Mouse (Mus musculus): ENCODE measurements at regions not wholly inside any gene's neighbourhood (a gene's known extent, or its start where the extent isn't known, plus 50 kb on each side); places are given as distances from the start of the nearest gene placed in this dataset.

- no peaks in the 10 kb centered on the region for H3K9me3 ChIP-seq
- H3K9ac ChIP-seq = no peak overlapping the region
- H3K27ac ChIP-seq (replicated peaks) = no peak overlapping the region
- H3K4me1 ChIP-seq (replicated peaks) = no peaks in the 10 kb centered on the region
- H3K27me3 ChIP-seq = no peaks in the 10 kb centered on the region
- H3K4me2 ChIP-seq = no peak overlapping the region
- ATAC-seq (ENCODE audit: low FRiP score, low read depth) = no peak
- H3K4me3 ChIP-seq = no peak overlapping the region
- no peaks in the 10 kb centered on the region for H3K36me3 ChIP-seq
- 32% methylated on average over 1 of the region's 1 CpGs for WGBS
Observed at GRCm38 (mm10) chr16:47354279-47354678, 856.0 kb upstream of the Nectin3 start.

GRCm38 (mm10) chr16:47394398-47394797 lies 889.1 kb upstream of the Dppa4 start:
- Histone ChIP-seq H3K4me2 (no peak overlapping the region), H3K4me3 (no peak overlapping the region), H3K9ac (no peak overlapping the region), H3K27ac (replicated peaks) (no peak overlapping the region), H3K27me3 (no peaks in the 10 kb centered on the region), H3K9me3 (no peaks in the 10 kb centered on the region), H3K4me1 (replicated peaks) (no peaks in the 10 kb centered on the region), H3K36me3 (no peaks in the 10 kb centered on the region)
- no peak for ATAC-seq (ENCODE audit: low FRiP score, low read depth)
- 82% methylated on average over 1 of the region's 1 CpGs for WGBS

DNA sequence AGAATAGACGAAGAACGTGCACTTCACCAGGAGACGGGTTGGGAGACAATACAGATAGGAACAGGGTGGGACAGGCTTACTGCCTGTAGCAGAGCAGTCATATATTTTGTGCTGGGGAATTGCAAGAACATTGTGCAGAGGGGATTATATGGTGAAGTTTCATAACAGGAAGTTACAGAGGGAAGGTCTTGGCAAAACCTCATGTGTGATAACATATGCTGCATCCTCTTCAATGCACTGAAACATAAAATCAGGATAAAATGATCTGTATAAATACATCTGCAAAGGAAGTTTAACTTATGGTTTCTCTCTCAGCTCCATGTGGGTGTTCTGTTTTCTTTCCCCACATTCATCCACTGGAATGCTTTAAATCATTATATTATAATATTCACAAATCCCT lies 876.5 kb upstream of the Dppa4 start:
- H3K4me1 ChIP-seq (replicated peaks) = no peaks in the 10 kb centered on the region
- H3K9ac ChIP-seq = no peak overlapping the region
- ATAC-seq (ENCODE audit: low FRiP score, low read depth) = no peak
- no peaks in the 10 kb centered on the region for H3K27me3 ChIP-seq
- 88% methylated on average over 3 of the region's 3 CpGs for WGBS
- no peaks in the 10 kb centered on the region for H3K36me3 ChIP-seq
- no peaks in the 10 kb centered on the region for H3K9me3 ChIP-seq
- no peak overlapping the region for H3K4me3 ChIP-seq
- no peak overlapping the region for H3K27ac ChIP-seq (replicated peaks)
- no peak overlapping the region for H3K4me2 ChIP-seq

DNA sequence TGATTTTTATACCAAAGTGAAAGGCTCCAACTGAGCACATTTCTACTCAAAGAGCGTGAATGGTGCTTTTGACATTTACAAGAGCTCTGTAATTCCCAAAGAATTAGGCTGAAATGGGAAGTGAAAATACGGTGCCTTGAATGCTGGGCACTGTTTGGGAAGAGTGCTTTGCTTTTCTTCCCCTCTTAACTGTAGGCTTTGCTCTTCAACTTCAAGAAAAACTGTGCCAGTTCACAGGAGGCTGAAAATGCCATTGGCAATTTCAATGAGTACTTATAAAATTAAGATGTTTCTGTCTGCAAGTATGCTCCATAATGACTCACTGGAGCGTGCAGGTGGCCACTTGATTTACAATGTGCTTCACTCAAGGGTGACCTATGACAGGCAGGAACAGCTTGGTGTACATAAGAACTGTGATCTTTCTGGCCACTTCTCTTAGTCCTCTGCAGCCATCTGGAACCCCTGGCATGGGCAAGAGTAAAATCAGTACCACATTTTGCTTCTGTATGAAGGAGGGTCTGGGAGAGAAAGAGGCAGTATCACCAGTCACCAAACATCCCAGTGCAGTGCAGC lies 864.8 kb upstream of the Dppa4 start:
- H3K36me3 ChIP-seq = no peaks in the 10 kb centered on the region
- no peak overlapping the region for H3K27ac ChIP-seq (replicated peaks)
- no peaks in the 10 kb centered on the region for H3K4me1 ChIP-seq (replicated peaks)
- H3K9me3 ChIP-seq = no peaks in the 10 kb centered on the region
- no peaks in the 10 kb centered on the region for H3K27me3 ChIP-seq
- no peak overlapping the region for H3K9ac ChIP-seq
- no peak overlapping the region for H3K4me3 ChIP-seq
- ATAC-seq (ENCODE audit: low FRiP score, low read depth) = no peak
- no peak overlapping the region for H3K4me2 ChIP-seq
- 67% methylated on average over 3 of the region's 3 CpGs for WGBS

DNA sequence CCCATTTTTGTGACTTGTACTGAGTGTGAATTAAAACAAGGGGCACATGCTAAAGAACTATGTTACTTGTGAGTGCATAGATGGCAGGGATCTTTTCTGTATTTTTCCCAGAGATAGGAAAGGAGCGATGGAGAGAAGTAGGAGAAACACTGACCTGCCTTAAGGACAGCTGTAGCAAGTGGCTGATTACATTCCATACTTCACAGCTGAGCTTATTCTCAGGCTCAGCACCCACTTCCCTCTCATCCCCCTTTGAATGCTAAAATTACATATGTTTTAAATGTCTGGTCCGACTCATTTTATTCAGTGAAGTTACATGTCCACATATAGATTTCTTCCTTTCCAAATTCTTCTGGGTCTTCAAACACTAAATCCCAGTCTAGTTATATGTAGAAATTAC lies 838.5 kb upstream of the Dppa4 start:
- H3K4me2 ChIP-seq = no peak overlapping the region

GRCm38 (mm10) chr16:47475441-47476081 lies 808.0 kb upstream of the Dppa4 start:
- H3K4me1 ChIP-seq (replicated peaks) = 0 out of 2 replicates have a peak, but pooled peaks cover 3% of the 10 kb centered on the region
- H3K4me3 ChIP-seq = no peak overlapping the region
- ATAC-seq (ENCODE audit: low FRiP score, low read depth) = no peak
- H3K27me3 ChIP-seq = 0 out of 2 replicates have a peak, but pooled peaks cover 5% of the 10 kb centered on the region
- H3K9me3 ChIP-seq = no peaks in the 10 kb centered on the region
- no peak overlapping the region for H3K9ac ChIP-seq
- H3K4me2 ChIP-seq = peak overlapping the region; percentile 45
- H3K36me3 ChIP-seq = no peaks in the 10 kb centered on the region
- H3K27ac ChIP-seq (replicated peaks) = no peak overlapping the region
- 12% methylated on average over 9 of the region's 9 CpGs for WGBS

More for the DNA sequence above, 838.5 kb upstream of the Dppa4 start:
- Histone ChIP-seq H3K27ac (replicated peaks) (no peak overlapping the region), H3K4me3 (no peak overlapping the region), H3K36me3 (no peaks in the 10 kb centered on the region), H3K9me3 (no peaks in the 10 kb centered on the region), H3K9ac (no peak overlapping the region), H3K27me3 (no peaks in the 10 kb centered on the region), H3K4me1 (replicated peaks) (no peaks in the 10 kb centered on the region)
- ATAC-seq (ENCODE audit: low FRiP score, low read depth) = no peak
- WGBS = 91% methylated on average over 2 of the region's 2 CpGs

- Histone ChIP-seq H3K4me2 (no peak overlapping the region), H3K9ac (no peak overlapping the region), H3K4me3 (no peak overlapping the region), H3K36me3 (no peaks in the 10 kb centered on the region), H3K27me3 (0 out of 2 replicates have a peak, but pooled peaks cover 5% of the 10 kb centered on the region), H3K27ac (replicated peaks) (no peak overlapping the region), H3K4me1 (replicated peaks) (no peaks in the 10 kb centered on the region), H3K9me3 (no peaks in the 10 kb centered on the region)
- 0 out of 2 replicates have a peak, but pooled peaks have one; percentile 51 for ATAC-seq (ENCODE audit: low FRiP score, low read depth)
- WGBS = 18% methylated on average over 2 of the region's 2 CpGs
Observed at GRCm38 (mm10) chr16:47482071-47482470, 801.5 kb upstream of the Dppa4 start.

DNA sequence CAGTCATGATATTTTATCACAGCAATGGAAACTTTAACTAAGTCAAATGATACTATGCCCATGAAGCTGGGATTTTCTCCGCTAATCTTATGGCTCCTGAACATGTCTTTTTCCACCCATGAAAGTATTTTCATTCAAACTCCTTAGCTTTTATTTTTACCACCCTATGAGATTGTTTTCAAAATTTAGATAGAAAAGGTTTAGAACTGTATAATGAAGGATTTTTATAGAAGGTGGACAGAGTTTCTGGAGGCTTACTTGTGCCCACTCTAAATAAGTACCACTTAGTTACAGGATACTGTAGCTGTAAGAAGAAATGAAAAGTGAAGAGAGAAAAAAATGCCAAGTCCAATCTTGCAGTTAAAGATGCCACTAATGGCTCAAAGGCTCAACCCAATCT lies 795.0 kb upstream of the Dppa4 start:
- Histone ChIP-seq H3K4me1 (replicated peaks) (no peaks in the 10 kb centered on the region), H3K27me3 (no peaks in the 10 kb centered on the region), H3K27ac (replicated peaks) (no peak overlapping the region), H3K9ac (no peak overlapping the region), H3K9me3 (no peaks in the 10 kb centered on the region), H3K4me3 (no peak overlapping the region), H3K4me2 (no peak overlapping the region), H3K36me3 (no peaks in the 10 kb centered on the region)
- 100% methylated on average over 1 of the region's 1 CpGs for whole genome bisulfite sequencing
- ATAC-seq (ENCODE audit: low FRiP score, low read depth) = no peak

GRCm38 (mm10) chr16:47525857-47526256 lies 757.7 kb upstream of the Dppa4 start:
- H3K4me2 ChIP-seq = no peak overlapping the region
- no peaks in the 10 kb centered on the region for H3K36me3 ChIP-seq
- no peak overlapping the region for H3K9ac ChIP-seq
- WGBS = 87% methylated on average over 4 of the region's 4 CpGs
- no peak for ATAC-seq (ENCODE audit: low FRiP score, low read depth)
- H3K4me1 ChIP-seq (replicated peaks) = no peaks in the 10 kb centered on the region
- H3K9me3 ChIP-seq = no peaks in the 10 kb centered on the region
- no peak overlapping the region for H3K4me3 ChIP-seq
- no peak overlapping the region for H3K27ac ChIP-seq (replicated peaks)
- no peaks in the 10 kb centered on the region for H3K27me3 ChIP-seq

DNA sequence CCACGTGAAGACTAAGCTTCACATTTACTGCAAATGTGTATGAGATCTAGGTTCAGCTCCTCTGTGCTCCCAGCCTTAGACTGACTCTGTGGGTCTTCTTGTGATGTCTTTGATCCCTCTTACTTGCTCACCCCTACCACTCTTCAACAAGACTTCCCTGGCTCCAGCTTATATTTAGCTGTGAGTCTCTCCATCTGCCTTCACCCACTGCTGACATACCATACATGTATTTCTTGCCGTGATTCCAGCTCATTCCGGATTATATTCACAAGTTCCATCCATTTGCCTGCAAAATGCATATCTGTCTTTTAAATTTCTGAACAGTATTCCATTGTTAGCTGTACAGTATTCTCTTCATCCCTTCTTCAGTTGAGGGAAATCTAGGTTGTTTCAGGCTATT lies 756.9 kb upstream of the Dppa4 start:
- Histone ChIP-seq H3K4me3 (no peak overlapping the region), H3K27ac (replicated peaks) (no peak overlapping the region), H3K9ac (no peak overlapping the region), H3K4me2 (no peak overlapping the region), H3K27me3 (no peaks in the 10 kb centered on the region), H3K36me3 (no peaks in the 10 kb centered on the region), H3K4me1 (replicated peaks) (no peaks in the 10 kb centered on the region), H3K9me3 (no peaks in the 10 kb centered on the region)
- ATAC-seq (ENCODE audit: low FRiP score, low read depth) = no peak
- 94% methylated on average over 3 of the region's 3 CpGs for WGBS

GRCm38 (mm10) chr16:47536524-47536923 lies 747.0 kb upstream of the Dppa4 start:
- H3K4me2 ChIP-seq = no peak overlapping the region
- no peak for ATAC-seq (ENCODE audit: low FRiP score, low read depth)
- 42% methylated on average over 1 of the region's 1 CpGs for WGBS

GRCm38 (mm10) chr16:47551101-47551500 lies 732.4 kb upstream of the Dppa4 start:
- Histone ChIP-seq H3K9me3 (no peaks in the 10 kb centered on the region), H3K36me3 (no peaks in the 10 kb centered on the region), H3K27ac (replicated peaks) (no peak overlapping the region), H3K4me3 (no peak overlapping the region), H3K4me1 (replicated peaks) (no peaks in the 10 kb centered on the region), H3K27me3 (no peaks in the 10 kb centered on the region), H3K4me2 (no peak overlapping the region), H3K9ac (no peak overlapping the region)
- WGBS = 76% methylated on average over 3 of the region's 3 CpGs
- no peak for ATAC-seq (ENCODE audit: low FRiP score, low read depth)

More at GRCm38 (mm10) chr16:47536524-47536923, 747.0 kb upstream of the Dppa4 start:
- H3K27ac ChIP-seq (replicated peaks) = no peak overlapping the region
- no peaks in the 10 kb centered on the region for H3K9me3 ChIP-seq
- H3K27me3 ChIP-seq = no peaks in the 10 kb centered on the region
- no peak overlapping the region for H3K4me3 ChIP-seq
- H3K36me3 ChIP-seq = no peaks in the 10 kb centered on the region
- H3K4me1 ChIP-seq (replicated peaks) = no peaks in the 10 kb centered on the region
- H3K9ac ChIP-seq = no peak overlapping the region

DNA sequence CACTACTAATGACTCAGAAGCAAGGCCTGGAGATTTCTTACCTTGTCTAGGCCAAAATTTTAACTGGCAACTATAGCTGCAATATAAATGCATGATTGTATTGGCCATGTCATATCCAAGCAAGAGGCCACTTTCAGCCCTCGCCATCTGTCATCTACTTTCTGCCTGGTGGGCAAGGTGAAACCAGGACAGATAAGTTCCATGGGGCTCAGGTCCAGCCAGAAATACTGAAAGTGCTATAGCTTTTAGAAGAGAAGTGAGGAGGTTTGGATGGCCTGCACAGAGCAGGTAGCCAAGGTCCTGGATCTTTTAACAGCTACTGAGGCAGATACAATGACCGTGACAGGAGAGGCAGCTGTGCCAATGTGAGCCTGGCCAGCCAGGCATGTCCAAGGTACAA lies 715.5 kb upstream of the Dppa4 start:
- H3K4me1 ChIP-seq (replicated peaks) = no peaks in the 10 kb centered on the region
- H3K9ac ChIP-seq = no peak overlapping the region
- H3K9me3 ChIP-seq = no peaks in the 10 kb centered on the region
- 94% methylated on average over 2 of the region's 2 CpGs for WGBS
- no peaks in the 10 kb centered on the region for H3K27me3 ChIP-seq
- no peak for ATAC-seq (ENCODE audit: low FRiP score, low read depth)
- no peaks in the 10 kb centered on the region for H3K36me3 ChIP-seq
- no peak overlapping the region for H3K4me2 ChIP-seq
- no peak overlapping the region for H3K4me3 ChIP-seq
- no peak overlapping the region for H3K27ac ChIP-seq (replicated peaks)
